Mouse (Mus musculus) liver, embryonic 14.5 days (tissue): ENCODE results near the gene Pus7.

ENCODE experiments used
- CTCF ChIP-seq: IDR thresholded peaks from 2 replicates; pipeline ENCODE4 v1.5.1; 2016; ENCODE audit warnings: antibody characterized with exemption, low read depth, control low read depth
- EP300 ChIP-seq: IDR thresholded peaks from 2 replicates; pipeline ENCODE4 v1.6.1; 2016; ENCODE audit warnings: antibody characterized with exemption, low read depth

- TF ChIP-seq CTCF (peak; percentile 100), EP300 (peak; percentile 23; the same call in 1 of the 2 replicates)
Observed at GRCm38 (mm10) chr5:23787536-23788389, 4.3 kb upstream of the Pus7 start, which contains the start of gene Rint1.
